Mouse (Mus musculus): ENCODE data around the gene Dolk. TPM values are rescaled to one million over a fixed set of nuclear protein-coding genes. Genes with fewer than 3 reads are reported as not detected.

The Dolk gene
- polyA plus RNA-seq, 1 experiment from 2014 or later: 39.7 TPM

DNA sequence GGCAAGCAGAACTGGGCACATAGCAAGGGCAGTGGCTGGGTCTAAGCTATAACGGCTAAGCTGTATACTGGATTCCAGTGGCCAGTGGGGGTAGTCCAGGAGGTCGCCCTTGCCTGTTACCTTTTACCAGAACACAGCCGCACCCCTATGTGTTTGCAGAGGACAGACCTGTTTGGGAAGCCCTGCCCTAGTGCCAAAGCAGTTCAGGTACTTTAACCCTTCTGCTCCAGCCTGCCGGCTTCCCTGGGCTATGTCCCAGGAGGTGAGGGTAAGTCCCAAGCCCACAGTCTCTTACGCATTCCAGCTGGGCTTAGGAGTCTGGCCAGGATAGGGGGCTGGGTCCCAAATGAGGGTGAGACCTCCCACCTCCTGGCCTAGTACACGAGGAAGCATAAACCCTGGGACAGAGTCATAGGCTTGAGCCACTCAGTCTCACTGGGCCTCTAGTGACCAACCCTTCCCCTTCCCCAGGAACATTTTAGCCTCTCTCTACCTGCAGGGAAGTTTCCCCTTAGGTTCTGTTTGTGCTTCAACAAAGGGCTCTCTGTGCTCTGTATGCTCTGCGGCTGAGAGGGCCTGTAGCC lies 41.4 kb downstream of the Dolk start:
- no peaks in the 10 kb centered on the region for H3K9me3 ChIP-seq
- H3K4me1 ChIP-seq (replicated peaks): peaks cover 17% of the 10 kb centered on the region
- no peaks in the 10 kb centered on the region for H3K27me3 ChIP-seq
- H3K9ac ChIP-seq: no peak overlapping the region
- no peak overlapping the region for H3K4me3 ChIP-seq
- H3K4me2 ChIP-seq: no peak overlapping the region
- H3K27ac ChIP-seq (replicated peaks): no peak overlapping the region
- WGBS: 83% methylated on average over 7 of the region's 7 CpGs
- H3K36me3 ChIP-seq: peaks cover 31% of the 10 kb centered on the region
- no peak for ATAC-seq (ENCODE audit: low FRiP score, low read depth)

DNA sequence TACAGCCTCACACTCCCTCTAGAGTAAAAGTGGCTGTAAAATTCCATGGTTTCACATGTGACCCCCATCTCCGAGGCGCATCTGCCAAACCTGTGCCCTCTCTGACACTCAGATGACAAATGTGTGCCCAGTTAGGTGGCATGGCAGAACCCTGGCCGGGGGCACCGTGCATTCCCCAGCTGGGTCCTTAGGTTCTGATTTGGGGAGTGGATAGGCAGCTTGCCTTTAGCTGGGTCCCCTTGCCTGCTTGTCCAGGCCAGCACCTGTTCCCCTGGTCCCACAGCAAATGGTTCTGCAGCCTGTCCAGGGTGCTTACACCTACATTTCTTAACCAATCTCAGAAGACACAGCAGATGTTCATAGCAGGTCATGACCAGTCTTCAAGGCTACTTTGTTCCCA lies 42.7 kb downstream of the Dolk start:
- H3K9ac ChIP-seq: no peak overlapping the region
- H3K4me2 ChIP-seq: no peak overlapping the region
- no peak overlapping the region for H3K27ac ChIP-seq (replicated peaks)
- H3K9me3 ChIP-seq: no peaks in the 10 kb centered on the region
- no peak overlapping the region for H3K4me3 ChIP-seq
- H3K36me3 ChIP-seq: peaks cover 27% of the 10 kb centered on the region
- H3K4me1 ChIP-seq (replicated peaks): peaks cover 30% of the 10 kb centered on the region
- ATAC-seq (ENCODE audit: low FRiP score, low read depth): no peak
- 92% methylated on average over 4 of the region's 4 CpGs for WGBS
- no peaks in the 10 kb centered on the region for H3K27me3 ChIP-seq

DNA sequence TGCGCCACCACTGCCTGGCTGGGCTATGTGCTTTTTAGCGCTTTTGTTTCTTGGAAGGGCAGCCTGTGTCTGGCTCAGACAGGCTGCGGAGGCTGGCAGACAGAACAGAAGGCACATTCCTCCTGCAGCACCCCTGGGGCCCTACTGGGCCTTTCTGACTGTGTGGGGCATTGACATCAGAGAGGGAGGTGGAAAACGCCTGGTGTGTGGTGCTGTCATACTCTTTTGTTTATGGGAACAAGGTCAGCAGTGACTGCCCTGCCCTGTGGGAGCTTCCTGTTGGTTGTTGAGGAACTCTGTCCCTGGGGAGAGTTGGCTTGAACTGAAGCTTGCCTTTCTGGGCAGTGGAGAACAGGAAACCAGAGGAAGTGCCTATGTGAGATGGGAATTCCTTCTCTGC lies 43.6 kb downstream of the Dolk start:
- Histone ChIP-seq H3K4me2 (no peak overlapping the region), H3K4me3 (no peak overlapping the region), H3K9me3 (no peaks in the 10 kb centered on the region), H3K27me3 (no peaks in the 10 kb centered on the region), H3K9ac (no peak overlapping the region), H3K27ac (replicated peaks) (peak overlapping the region; percentile 18; the same call in 1 of the 2 replicates), H3K4me1 (replicated peaks) (peaks cover 33% of the 10 kb centered on the region), H3K36me3 (peaks cover 24% of the 10 kb centered on the region)
- ATAC-seq (ENCODE audit: low FRiP score, low read depth): no peak
- WGBS: 26% methylated on average over 4 of the region's 4 CpGs

DNA sequence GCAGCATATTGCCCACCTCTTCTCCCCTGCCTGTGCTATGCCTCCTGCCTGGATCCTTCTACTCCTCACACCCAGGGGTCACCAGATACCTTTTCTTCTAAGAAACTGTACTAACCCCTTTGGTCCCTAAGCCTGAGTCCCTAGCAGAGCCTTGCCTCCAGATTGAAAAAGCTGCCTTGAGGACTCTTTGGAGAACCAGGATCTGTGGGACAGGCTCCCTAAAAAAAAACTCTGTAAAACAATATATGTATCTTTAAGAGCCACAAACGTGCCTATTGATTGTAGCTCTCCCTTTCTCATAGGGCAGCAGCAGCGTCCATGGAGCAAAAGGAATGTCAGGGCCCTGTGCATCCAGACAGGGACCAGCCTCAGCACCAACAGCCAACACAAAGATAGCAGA lies 45.9 kb downstream of the Dolk start, which contains the start of gene Gm28035:
Gene Gm28035 (plus strand): TSS at position 301 of the 400 bp plus-strand sequence.
- no peak within 1 kb of the TSS for H3K27ac ChIP-seq (replicated peaks)
- H3K27me3 ChIP-seq: no peaks in the 10 kb centered on the region
- H3K9me3 ChIP-seq: no peaks in the 10 kb centered on the region
- H3K36me3 ChIP-seq: peaks cover 24% of the 10 kb centered on the region
- H3K4me1 ChIP-seq (replicated peaks): peaks cover 41% of the 10 kb centered on the region
- H3K4me2 ChIP-seq: peak within 1 kb of the TSS; percentile 87
- WGBS: 87% methylated on average over 2 of the region's 2 CpGs
- no peak within 1 kb of the TSS for H3K9ac ChIP-seq
- H3K4me3 ChIP-seq: no peak within 1 kb of the TSS
- no peak for ATAC-seq (ENCODE audit: low FRiP score, low read depth)

DNA sequence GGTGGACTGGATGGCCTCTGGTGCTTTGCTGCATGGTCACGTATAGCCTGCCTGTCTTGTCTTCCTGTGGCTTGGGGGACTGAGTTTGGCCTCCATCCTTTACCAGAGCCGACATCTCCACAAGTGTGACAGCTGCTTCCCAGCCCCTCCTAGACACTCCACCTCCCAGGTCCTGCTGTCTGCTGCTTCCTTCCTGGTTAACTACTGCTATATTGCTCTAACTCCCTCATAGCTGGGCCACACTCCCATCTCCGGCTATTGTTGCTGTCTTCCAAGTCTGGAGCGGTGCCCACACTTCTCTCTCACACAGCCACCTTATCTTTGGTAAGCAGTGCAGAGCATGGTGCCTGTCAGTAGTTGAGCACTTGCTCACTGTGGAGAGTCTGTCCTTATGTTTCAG lies 46.4 kb downstream of the Dolk start:
- H3K4me3 ChIP-seq: no peak overlapping the region
- 88% methylated on average over 4 of the region's 4 CpGs for WGBS
- no peak overlapping the region for H3K9ac ChIP-seq
- H3K36me3 ChIP-seq: peaks cover 24% of the 10 kb centered on the region
- peaks cover 41% of the 10 kb centered on the region for H3K4me1 ChIP-seq (replicated peaks)
- no peaks in the 10 kb centered on the region for H3K27me3 ChIP-seq
- no peaks in the 10 kb centered on the region for H3K9me3 ChIP-seq
- no peak overlapping the region for H3K27ac ChIP-seq (replicated peaks)
- ATAC-seq (ENCODE audit: low FRiP score, low read depth): no peak
- peak overlapping the region; percentile 87 for H3K4me2 ChIP-seq

DNA sequence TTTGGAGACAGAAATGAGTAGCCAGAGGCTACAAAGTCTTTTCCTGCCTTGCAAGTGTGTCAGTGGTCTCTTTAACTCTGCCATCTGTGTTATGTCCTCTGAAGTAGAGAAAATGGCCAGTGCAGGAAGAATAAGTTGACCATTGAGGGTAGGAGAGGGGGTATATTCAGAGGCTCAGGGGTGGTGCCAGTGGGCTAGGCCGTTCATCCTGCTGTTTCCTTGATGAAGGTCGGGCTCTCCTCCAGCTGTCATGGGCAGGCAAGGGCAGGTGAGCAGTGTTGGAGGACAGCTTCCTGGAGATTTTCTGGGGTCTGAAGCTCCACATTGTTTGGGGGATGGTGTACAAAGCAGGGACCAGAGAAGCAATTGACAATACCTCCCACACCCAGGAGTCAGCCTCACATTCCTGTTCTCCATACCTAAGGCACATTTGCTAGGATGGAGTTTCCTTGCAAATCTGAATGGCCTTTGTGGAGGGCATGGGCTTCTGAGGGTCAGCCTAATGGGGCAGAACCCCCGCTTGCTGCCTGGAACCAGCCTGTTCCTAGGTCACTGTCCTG lies 47.1 kb downstream of the Dolk start:
- 0 out of 2 replicates have a peak overlapping the region, but pooled peaks have one; percentile 3 for H3K27ac ChIP-seq (replicated peaks)
- peaks cover 24% of the 10 kb centered on the region for H3K36me3 ChIP-seq
- H3K9ac ChIP-seq: peak overlapping the region; percentile 77
- peak overlapping the region; percentile 73 for H3K4me3 ChIP-seq
- ATAC-seq (ENCODE audit: low FRiP score, low read depth): no peak
- no peaks in the 10 kb centered on the region for H3K27me3 ChIP-seq
- WGBS: 82% methylated on average over 3 of the region's 3 CpGs
- H3K4me1 ChIP-seq (replicated peaks): peaks cover 41% of the 10 kb centered on the region
- H3K4me2 ChIP-seq: peak overlapping the region; percentile 87
- H3K9me3 ChIP-seq: no peaks in the 10 kb centered on the region

DNA sequence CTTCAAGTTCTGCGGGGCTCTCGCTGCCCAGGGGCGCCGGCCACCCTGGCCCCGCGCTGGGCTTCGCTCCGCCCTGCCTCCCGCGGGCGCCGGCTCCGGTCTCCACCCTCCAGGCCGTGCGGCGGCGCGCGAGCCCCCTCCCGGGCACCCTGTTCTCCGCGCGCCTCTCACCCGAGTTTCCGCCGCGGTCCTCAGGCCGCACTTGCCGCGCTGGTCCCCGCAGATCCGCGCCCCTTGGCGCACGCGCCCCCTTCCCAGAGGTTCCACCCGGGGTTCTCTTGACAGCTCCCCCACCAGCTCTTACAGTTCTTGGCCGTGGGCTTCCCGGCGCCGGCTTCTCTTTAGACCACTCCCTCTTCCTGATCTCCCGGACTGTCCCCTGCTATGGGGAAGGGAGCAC lies 48.3 kb downstream of the Dolk start:
- Histone ChIP-seq H3K27me3 (no peaks in the 10 kb centered on the region), H3K4me2 (peak overlapping the region; percentile 87), H3K9me3 (no peaks in the 10 kb centered on the region), H3K4me3 (peak overlapping the region; percentile 73), H3K4me1 (replicated peaks) (peaks cover 37% of the 10 kb centered on the region), H3K9ac (peak overlapping the region; percentile 77), H3K27ac (replicated peaks) (peak overlapping the region; percentile 93), H3K36me3 (peaks cover 17% of the 10 kb centered on the region)
- ATAC-seq (ENCODE audit: low FRiP score, low read depth): peak; percentile 92
- WGBS: under 1% methylated on average over 33 of the region's 42 CpGs

DNA sequence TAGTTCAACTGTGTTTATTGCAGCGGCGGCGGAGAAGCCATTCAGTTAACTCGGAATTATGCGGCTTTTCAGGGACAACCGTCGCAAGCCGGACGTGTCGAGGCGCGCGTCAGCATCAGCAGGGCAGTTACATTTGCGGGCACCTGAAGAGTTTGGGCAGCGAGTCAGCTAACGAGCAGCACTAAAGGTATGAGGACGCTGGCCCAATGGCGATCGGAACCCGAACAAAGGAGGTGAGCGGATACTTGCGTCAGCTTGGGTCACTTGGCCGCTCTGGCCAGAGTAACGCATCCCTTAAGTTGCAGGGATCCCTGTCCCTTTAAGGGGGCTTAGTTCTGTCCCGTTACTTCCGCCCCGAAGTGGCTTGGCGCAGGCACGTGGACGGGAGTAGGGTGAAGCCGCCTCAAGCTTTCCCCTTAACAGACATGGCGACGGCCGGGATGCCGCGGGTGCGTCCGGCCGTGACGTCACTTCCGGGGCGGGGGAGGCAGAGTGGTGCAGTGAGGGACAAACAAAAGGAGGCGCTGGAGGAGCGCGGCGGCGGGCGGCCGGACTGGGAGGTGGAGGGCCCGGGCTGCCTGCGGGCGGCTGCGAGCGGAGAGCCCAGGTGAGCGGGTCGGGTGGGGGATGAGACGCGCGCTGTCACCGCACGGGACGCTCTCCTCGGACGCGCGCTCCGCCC lies 48.8 kb downstream of the Dolk start, which contains the start of gene Lrrc8a:
Gene Lrrc8a (plus strand): TSS at position 517 of the 682 bp plus-strand sequence.
- under 1% methylated on average over 66 of the region's 67 CpGs for WGBS
- no peaks in the 10 kb centered on the region for H3K9me3 ChIP-seq
- ATAC-seq (ENCODE audit: low FRiP score, low read depth): peak; percentile 98

DNA sequence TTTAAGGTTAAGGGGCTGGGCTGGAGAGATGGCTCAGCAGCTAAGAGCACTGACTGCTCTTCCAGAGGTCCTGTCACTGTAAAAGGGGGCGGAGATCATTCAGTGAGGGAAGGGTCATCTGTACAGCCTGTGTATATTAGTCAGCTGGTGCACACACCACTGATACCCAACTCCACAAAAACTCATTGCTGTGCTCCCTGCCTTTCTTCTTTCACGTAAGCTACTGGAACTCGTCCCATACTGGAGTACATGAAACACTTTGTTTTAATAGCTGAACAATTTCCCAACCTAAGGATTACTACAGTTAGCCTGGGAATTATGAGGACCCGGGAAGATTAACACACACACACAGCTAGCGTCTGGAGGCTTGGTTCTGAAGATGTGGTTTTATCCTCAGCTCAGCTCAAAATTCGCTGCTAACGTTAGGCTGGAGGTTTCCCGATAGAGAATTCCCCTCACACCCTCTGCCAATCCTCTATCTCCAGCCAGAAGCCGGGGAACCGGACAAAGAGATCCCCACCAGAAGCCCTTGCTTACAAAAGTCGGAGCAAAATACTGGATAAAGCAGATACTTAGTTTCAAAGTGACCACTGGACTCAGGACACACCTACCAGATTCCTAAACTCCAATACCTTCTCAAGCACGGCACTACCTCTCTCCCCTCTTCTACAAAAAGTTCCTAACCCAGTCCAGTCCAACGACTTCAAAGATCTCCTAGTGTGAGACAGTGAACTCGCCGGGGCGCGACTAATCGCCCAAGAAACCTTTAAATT lies 49.5 kb downstream of the Dolk start:
- Histone ChIP-seq H3K9me3 (no peaks in the 10 kb centered on the region), H3K4me1 (replicated peaks) (peaks cover 29% of the 10 kb centered on the region), H3K27ac (replicated peaks) (peak overlapping the region; percentile 93), H3K4me3 (peak overlapping the region; percentile 73), H3K27me3 (no peaks in the 10 kb centered on the region), H3K9ac (peak overlapping the region; percentile 59), H3K4me2 (peak overlapping the region; percentile 87), H3K36me3 (peaks cover 14% of the 10 kb centered on the region)
- ATAC-seq (ENCODE audit: low FRiP score, low read depth): no peak
- 4% methylated on average over 18 of the region's 18 CpGs for WGBS

More for the DNA sequence above, 48.8 kb downstream of the Dolk start, which contains the start of gene Lrrc8a:
- Histone ChIP-seq H3K4me1 (replicated peaks) (peaks cover 31% of the 10 kb centered on the region), H3K4me3 (peak within 1 kb of the TSS; percentile 73), H3K36me3 (peaks cover 17% of the 10 kb centered on the region), H3K9ac (peak within 1 kb of the TSS; percentile 77), H3K27ac (replicated peaks) (peak within 1 kb of the TSS; percentile 93), H3K4me2 (peak within 1 kb of the TSS; percentile 87), H3K27me3 (no peaks in the 10 kb centered on the region)

DNA sequence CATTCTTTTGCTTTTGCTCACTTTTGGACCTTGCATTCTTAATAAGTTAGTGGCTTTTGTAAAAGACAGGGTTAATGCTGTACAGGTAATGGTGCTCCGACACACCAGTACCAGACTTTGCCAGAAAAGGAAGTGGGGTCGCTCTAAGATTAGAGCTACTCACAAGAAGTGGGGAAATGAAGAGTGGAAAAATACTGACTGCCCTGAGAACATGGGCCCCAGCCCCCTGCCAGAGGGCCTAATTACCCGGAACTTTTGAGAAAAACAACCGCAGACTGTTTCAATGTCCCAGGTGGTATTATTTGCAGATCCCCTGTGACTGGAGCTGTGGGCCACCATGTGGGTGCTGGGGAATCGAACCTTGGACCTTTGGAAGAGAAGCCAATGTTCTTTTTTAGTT lies 50.5 kb downstream of the Dolk start:
- no peak overlapping the region for H3K4me3 ChIP-seq
- H3K9me3 ChIP-seq: no peaks in the 10 kb centered on the region
- peaks cover 29% of the 10 kb centered on the region for H3K4me1 ChIP-seq (replicated peaks)
- no peaks in the 10 kb centered on the region for H3K27me3 ChIP-seq
- no peak overlapping the region for H3K9ac ChIP-seq
- H3K4me2 ChIP-seq: no peak overlapping the region
- 91% methylated on average over 5 of the region's 5 CpGs for WGBS
- no peak for ATAC-seq (ENCODE audit: low FRiP score, low read depth)
- no peak overlapping the region for H3K27ac ChIP-seq (replicated peaks)
- peaks cover 5% of the 10 kb centered on the region for H3K36me3 ChIP-seq

Measured in hindbrain, embryonic 15.5 days (tissue).